Mouse (Mus musculus) myocyte (in vitro differentiated cells): ENCODE measurements around the gene Alkbh6.

Source experiments
- CEBPB ChIP-seq: IDR thresholded peaks from 2 replicates; pipeline ENCODE4 v1.6.1; 2011; ENCODE audit warnings: mild to moderate bottlenecking, moderate library complexity; ENCODE audit not compliant: poor library complexity, insufficient read depth, severe bottlenecking
- MAX ChIP-seq: IDR thresholded peaks from one replicate; pipeline ENCODE4 v1.6.1; 2011; ENCODE audit warnings: low read depth, mild to moderate bottlenecking, control low read depth
- POLR2A ChIP-seq: IDR thresholded peaks from one replicate; pipeline ENCODE4 v1.6.1; 2011; ENCODE audit warnings: low read depth, mild to moderate bottlenecking, control low read depth, moderate library complexity; ENCODE audit not compliant: insufficient read length
- TCF12 ChIP-seq: IDR thresholded peaks from one replicate; pipeline ENCODE4 v1.6.1; 2011; ENCODE audit warnings: mild to moderate bottlenecking, control low read depth; ENCODE audit not compliant: poor library complexity, insufficient read depth, severe bottlenecking
- USF1 ChIP-seq: IDR thresholded peaks from one replicate; pipeline ENCODE4 v1.6.1; 2011; ENCODE audit warnings: low read depth, mild to moderate bottlenecking, control low read depth, moderate library complexity

- no peak for TF ChIP-seq CEBPB
- TF ChIP-seq POLR2A = no peak
- TF ChIP-seq TCF12 = no peak
- TF ChIP-seq USF1 = no peak
- no peak for TF ChIP-seq MAX
Measured at GRCm38 (mm10) chr7:30360028-30360427, 51.5 kb downstream of the Alkbh6 start.
